Mouse (Mus musculus): ENCODE results near the gene Pced1b. TPM values are rescaled to one million over a fixed set of nuclear protein-coding genes. Genes with fewer than 3 reads are reported as not detected.

The Pced1b gene
- total and polyA plus RNA-seq, 3 experiments = 17.9 to 27.5 (median 25.7) TPM

DNA sequence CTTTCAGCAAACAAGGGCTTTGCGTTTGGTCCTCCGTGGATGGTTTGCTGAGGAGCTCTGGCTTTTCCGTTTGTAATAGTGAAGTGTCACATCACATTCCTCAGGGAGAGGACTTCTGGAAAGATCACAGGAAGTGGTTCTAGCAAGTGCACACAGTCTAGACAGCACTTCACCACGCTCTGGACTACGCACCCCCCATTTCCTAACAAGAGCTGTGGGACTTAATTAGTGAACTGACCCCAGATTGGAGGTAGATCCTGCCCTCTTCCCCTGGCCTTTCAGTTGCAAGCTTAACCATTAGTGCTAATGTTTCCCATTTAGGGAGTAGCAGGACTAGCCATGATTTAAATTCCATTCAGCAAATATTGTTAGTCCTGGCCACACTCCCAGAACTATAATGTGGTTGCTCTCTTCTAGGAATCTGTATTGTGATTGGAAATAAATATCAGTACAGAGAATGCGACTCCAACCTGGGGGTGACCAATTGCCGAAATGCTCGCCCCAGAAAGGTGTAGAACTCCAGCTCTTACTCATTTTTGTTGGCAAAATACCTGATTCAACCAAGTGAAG, 10.4 kb downstream of the Pced1b start:
- no peak for DNase-seq

DNA sequence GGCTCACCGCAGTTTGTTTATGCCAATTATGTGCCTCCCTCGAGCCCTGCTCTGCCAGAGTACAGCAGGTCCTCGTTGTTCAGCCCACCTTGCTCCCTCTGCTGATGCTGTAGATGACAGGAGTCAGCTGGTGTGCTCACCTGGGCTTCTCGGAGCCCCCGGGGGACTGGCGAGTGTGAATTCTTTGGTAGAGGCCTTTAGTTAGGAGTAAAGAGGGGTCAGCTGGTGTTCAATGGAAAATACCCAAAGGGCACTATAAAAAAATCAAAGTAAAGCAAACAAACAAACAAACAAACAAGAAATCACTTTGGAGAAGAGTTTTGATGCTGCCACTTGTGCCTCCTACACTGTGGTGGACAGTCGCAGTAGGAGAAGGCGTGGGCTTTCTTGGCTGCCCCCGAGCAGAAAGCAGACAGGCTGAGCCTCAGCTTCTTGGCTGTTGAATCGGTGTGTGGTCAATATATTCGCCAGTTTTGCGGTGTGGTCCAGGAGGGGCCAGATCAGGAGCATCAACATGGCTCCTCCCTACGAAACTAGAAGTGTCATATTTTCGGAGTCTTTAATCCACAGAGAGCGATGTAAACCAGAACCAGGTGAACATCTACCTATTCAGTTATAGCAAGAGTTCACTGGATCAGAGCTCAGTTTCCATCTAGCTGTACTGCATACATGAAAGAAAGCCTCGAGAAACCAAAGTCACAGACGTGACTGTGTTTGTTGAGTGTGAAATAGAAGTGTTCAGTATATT, 11.8 kb downstream of the Pced1b start:
- no peak for DNase-seq

DNA sequence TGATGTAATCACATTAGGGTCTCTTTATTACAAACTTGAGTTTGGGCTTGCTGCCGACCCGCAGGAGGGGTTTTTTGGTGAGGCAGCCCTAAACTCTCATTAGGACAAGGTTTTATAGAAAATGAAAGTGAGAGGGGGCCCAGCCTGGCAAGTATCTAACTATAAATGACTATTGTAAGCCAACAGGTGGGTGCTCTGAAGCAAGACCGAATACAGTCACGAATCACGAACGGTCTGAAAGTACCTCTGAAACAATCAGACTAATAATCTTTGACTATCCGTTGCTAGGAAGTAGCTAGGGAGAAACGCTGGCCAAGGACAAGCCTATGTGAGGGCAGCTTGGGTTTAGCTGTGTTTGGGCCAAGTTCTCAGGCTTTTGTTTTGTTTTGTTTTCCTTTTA, 12.4 kb downstream of the Pced1b start:
- DNase-seq = no peak

DNA sequence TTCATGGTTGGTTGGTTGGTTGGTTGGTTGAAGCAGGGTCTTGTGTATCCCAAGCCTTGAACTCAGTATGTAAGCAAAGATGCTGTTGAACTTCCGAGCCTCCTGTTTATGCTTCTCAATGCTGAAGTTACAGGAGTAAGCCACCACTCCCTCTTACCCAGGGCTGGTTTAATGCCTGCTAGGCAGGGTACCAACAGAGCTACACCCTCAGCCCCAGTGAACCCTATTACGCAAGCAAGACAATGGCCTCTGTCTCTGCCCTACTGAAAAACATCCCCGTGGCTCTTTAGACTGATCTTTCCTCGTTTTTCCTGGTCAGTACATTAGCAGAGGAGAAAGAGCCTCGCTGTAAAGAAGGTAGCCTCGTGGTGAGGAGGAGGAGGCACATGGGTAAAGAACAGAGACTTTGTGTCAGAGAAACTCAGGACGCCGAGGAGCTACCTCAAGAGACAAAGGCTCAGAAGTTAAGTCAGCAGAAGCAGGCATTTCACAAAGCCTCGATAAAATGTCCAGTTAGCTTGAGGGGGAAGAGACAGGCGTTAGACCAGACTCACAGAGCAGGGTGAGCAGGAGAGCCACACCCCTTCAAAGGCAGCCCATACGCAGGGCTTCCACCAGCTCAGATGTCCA, 13.2 kb downstream of the Pced1b start:
- DNase-seq = no peak

DNA sequence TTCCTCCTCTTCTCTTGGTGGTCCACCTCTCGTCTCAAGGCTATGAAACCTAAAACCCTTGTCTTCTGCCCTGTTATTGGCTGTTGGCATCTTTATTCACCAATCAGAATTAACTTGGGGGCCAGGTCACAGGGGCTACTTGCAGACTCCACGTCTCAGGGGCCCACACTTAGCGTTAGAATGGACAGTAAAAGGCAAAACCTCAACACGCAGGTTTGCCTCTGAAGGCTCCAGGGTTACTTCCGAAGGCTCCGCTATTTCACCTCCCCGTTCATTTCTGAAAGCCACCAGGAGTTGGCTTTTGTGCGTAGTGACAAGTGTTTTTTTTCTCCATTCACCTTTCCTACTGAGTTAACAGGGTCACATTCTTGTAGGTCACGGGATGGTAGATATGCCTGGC, 15.3 kb downstream of the Pced1b start:
- no peak for DNase-seq

DNA sequence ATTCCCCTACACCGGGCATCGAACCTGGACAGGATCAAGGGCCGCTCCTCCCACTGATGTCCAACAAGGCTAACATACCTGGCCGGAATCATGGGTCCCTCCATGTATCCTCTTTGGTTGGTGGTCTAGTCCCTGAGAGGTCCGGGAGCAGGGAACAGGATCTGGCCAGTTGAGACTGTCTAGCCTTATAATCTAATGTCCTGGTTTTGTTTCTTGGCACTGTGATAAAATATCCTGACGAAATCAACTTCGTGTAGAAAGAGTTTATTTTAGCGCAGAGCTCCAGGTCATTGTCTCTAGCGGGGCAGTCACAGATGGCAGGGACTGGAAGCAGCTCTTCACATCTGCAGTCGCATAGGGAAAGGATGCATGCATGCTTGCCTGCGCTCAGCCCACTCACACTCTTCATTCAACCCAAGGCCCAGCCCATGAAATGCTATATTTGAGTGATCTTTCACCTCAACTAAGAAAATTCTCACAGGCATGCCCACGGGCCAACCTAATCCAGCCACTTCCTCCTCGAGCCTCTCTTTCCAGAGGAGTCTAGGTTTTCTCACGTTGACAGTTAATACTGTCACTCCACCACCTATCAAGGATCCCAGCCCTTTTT, 19.4 kb downstream of the Pced1b start:
- no peak for DNase-seq

DNA sequence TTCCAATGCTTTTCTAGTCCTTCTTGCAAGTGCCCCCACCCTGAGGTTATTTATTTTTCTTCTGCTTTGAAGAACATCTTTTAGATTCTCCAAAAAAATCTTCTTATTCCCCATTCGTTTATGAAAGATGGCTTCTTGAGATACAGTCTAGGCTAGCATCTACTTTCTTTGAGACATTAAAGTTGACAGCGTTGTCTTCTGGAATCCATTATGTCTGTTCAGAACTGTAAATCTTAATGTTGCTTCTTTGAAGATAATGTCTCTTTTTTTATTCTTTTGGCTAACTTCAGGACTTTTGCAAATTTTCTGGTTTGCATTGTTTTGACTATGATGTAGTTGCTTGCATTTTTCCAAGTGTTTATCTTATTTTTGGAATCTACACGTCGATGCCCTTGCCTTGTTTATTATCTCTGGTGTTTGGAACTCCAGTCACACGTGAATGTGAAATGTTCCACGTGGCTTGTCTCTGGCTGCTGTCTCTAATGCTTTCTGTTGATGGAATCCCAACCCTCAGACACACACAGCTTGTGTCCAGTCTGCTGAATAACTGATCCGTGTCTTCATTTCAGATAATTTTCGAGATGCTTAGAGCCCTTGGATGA, 20.3 kb downstream of the Pced1b start:
- DNase-seq = no peak

DNA sequence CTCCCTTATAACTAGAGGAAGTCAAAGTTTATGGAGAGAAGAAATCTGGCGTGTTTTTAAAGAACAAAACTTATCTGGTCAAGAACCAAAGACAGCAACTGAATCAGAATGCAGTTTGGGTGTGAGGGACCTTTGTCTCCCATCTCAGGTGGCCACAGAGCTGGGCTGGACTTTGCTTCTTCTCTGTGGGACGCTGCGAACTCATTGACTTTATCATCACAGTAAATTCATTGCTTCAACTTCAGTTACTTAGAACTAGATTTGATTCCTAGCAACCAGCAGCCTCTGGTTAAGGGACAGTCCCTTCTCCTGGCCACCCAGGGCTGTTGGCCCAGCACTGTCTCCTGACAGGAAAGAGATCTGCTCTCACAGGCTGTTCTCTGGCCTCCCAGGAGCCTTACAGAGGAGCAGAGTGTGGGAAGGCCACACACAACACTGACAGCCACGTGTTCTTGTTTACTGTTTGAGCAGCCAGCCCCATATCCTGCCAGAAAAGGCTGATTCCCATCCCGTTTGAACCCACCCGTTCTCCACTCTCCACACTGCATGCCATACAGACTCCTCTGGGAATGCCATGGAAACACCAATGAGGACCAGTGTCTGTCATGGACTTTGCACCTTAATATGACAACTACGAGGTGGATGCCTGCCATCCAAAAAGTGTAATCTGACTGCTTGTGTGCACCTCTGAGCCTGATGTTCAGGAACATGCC, 25.2 kb downstream of the Pced1b start:
- no peak for DNase-seq

DNA sequence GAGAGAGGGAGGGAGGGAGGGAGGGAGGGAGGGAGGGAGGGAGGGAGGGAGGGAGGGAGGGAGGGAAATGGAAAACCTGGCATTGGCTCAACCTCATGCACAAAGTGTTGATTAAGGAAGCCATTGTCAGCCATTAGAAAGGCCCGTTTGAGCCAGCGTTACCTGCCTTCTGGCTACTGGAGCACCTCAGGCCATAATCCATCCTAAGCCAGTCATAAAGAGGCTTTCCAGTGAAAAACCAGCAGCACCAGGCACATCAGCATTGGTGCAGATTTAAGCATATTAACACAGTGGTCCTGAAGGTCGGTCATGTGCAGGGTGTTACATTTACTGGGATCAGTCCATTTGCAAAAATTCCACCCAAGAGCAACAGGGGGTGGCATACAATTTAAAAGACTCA, 25.9 kb downstream of the Pced1b start:
- DNase-seq = no peak

DNA sequence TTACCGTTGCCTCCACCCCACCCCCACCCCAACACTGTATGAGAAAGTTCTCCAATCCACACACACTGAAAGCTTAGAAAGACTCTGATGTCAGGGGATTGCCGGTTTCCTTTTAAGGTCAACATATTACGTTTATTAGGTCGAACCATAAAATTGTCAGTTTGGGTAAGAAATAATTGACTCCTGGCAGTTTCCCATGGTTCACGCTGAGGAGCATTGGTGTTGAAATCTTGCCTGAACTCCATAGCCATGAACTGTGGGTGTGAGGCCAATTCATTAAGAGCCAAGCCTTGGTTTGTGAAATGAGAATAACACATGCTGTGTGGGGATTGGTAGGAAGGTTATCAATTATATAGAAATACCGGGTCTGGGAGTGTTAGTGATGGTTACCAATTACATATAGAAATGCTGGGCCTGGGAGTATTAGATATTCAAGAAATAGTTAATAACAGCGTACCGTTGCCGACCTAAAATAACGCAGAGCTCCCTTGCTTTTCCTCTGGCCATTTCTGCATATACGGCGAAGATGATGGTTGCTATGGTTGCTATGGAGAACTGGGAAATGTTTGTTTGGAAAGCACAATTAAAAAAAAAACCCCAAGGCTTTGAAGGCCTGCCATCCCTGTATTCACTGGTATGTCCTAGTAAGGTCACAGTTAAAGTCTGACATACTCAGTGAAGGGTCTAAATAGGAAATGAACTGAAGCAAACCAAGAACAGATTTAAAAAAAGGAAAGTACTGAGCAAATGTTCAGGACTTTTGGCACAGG, 28.9 kb downstream of the Pced1b start:
- DNase-seq = no peak

DNA sequence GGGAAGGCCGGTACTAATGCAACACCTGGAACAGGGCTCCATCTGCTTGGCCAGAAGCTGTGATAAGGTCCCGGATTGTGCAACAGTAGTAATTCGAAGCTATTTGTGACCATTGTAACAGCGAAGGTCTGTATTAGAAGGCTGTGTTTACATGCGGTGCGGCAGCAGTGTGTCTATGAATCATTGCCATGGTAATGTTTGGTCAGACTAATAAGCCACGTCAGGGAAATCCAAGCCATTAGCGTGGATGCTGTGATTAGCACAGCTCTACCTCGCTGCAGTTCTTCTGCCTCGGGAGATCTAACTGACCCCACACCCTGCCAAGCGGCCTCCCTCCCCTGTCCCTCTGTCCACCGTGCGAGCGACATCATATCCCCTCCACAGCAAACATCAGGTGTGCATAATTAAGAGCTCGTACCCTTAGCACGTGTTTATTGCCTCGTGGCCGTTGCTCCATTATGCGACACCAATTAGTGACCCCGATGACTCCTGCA, 29.8 kb downstream of the Pced1b start:
- DNase-seq = peak; percentile 26

DNA sequence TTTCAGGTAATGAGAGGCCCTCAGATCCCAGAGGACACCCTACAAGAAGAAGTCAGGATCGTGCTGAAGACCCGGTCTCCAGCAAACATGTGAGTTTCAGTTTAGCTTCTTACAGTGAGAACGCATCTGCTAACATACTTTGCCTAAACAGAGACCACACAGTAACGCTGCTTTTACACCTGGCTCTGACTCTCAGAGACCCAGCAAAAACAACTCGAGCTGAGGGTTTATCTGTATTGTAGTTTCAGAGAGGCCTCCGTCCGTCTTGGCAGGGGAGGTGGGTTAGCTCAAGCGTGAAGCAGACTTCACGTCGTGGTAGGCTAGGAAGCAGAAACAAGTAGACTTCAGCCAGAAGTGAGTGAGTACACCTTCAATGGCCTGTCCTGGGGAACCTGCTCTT, 30.4 kb downstream of the Pced1b start:
- DNase-seq = no peak

DNA sequence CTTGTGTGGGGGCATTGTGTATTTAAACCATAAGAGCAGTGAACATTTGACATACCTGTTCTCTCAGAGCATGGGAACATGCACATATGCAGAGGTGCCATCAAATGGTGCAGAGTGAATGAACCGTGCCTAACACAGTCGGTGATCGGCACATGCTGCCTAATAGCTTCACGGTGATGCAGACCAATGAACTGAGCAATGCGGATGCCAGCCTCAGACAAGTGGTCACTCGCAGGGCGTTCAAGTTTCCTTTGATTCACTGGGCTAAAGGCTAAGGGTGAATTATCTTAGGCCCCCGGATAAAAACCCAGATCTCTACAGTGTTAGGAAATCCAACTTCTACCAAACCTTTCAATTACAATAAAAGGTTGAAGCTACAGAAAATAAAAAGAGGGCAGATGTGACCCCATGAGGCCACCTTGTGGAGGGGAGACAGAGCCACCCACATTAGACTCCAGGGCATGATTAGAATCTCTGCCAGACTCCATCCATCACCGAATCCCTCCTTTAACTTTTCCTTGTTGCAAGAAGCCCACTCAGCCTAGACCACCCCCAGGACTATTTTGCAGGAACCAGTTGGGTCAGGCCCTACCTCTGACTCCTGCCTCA, 31.5 kb downstream of the Pced1b start:
- no peak for DNase-seq

DNA sequence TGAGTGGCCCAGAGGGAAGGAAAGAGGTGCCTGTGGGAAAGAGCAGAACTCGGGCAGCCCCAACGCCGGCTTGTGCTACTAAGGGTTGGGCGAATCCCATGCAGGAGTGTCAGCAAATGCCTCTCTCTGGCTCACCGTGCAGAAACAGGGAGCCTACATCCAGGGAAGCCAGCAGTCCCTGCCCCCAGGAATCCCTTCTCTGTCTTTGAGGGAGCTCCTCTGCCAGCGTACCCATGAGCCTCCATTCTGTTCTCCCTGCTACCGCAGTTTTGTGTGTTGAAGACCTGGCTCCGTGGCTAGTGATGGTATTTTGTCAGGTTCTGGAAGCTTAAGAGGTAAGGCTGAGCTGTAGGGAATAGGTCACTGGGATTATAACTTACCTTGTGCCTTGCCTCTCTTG, 33.2 kb downstream of the Pced1b start:
- no peak for DNase-seq

DNA sequence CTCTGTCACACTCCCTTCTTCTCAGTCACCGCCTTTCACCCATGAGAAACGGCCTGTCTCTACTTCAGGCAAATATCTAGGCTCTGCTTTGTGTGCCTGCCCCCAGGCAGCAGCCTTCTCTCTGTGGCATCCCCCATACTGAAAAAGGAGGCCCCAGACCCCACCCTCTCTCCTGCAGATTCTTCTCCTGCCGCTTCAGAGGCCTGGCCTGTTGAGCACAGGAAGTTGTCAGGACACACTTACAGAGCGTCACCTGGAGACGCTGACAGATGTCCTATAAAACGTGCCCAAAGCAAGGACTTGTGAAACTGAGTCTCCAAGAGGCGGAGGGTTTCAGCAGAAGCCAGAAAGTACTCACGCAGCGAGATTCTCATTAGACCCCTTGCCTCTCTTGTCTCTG, 33.9 kb downstream of the Pced1b start:
- no peak for DNase-seq

DNA sequence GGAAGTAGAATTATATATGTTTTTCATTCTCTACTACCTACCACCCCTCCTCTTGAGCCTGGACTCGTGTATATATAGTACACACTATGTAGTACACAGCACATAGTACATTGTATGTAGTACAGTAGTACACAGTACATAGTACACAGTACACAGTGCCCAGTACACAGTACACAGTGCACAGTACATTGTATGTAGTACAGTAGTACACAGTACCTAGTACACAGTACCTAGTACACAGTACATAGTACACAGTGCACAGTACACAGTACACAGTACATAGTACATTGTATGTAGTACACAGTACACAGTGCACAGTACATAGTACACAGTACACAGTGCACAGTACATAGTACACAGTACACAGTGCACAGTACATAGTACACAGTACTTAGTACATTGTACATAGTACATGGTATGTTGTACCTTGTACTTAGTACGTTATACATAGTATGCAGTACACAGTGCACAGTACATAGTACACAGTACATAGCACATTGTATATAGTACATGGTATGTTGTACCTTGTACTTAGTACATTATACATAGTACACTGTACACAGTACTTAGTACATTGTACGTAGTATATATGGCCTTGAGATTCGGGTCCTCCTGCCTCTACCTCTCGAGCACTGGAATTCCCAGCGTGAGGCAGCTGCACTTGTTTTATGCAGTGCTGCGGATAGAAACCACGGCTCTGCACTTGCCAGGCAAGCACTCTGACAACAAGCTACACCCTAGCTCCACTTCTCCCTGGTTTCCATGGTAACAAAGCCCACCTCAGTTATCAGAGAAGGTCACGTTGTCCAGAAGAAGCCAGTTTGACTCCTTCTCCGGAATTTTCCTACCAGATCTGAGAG, 35.0 kb downstream of the Pced1b start:
- no peak for DNase-seq

DNA sequence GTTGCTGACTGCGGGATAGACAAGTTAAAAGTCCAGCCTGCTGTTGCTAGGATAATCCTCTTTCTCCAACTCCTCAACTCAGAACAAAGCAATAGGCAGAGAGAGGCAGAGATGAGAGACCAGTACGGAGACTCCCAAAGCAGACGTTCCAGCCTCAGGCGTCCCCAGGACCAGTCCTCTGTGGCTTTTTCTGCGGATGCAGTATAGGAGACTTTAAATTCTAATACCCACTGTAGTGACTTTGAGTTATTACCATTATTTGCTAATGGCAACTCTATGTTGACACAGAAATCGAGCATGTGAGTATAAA, 35.6 kb downstream of the Pced1b start:
- DNase-seq = no peak

DNA sequence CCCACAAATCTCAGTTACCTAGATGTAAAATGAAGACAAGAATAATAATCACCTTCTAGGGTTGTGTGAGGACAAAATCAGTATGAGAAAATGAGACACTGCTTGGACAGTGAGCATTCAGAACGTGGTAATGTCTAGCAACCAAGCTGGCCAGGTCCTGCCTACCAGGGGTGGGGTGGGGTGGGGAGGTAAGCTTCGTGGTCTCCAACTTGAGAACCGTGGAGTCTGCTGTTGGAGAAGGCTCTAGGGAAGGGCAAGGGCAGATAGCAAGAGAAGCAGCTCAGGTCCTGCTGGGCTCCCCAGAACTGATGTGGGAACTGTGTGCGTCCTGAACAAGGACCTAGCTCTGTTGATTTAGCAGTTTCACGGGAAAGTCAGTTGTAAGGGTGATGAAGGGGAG, 37.3 kb downstream of the Pced1b start:
- no peak for DNase-seq

DNA sequence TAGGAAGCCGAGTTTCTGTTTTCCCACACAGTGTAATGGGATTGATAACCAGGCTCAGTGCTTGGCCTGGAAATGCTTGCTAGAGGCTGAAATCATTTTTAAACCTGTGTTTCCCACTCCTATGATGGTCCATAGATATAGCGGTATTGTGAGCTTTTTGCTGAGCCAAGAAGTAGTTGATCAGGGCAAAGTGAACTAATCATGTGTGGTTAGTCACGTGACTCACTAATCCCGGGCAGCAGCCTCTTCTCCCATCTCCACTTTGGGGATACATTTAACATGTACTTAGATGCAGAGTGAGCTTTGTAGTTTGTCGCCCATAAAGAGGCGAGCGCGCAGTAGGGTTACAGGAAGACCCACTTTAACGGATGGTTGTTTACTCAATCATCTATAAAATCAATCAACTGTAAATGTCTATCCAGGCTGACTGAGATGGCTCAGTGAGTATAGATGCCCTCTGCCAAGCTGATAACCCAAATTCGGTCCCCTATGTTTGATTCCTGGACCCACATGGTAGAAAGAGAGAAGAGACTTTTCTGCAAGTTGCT, 38.8 kb downstream of the Pced1b start:
- DNase-seq = no peak

DNA sequence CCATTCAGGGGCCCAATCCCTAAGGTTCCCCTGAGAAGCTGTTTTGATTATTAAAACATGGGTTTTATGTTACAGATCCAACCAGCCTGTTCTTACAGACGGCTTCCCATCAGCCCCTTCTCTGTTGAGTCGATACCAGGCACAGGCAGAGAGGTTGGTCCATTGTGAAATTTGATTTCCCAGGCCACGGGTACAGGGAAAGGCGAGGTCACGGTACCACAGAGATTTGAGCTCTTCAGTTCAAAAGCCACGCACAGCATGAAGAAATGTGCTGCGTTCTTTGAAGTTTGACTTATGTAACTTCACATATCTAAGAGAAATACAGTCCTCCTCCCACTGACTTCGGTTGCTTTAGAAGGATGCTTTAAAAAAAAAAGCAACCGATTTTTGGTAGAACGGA, 39.8 kb downstream of the Pced1b start:
- DNase-seq = peak; percentile 19
